Mouse (Mus musculus): ENCODE data around the gene Fbxo31. TPM values are rescaled to one million over a fixed set of nuclear protein-coding genes. Genes with fewer than 3 reads are reported as not detected.
"Not testable (repeated sequence)": the region's sequence is repeated elsewhere in the genome, so short reads cannot be mapped to it uniquely, and the experiment has no call there.

The Fbxo31 gene
- 10 to 100 TPM; 33.6 to 43.8 TPM for total RNA-seq (2021)
- long read RNA-seq, experiment 1, full-length matches to known transcripts: 99 of 143 reads
- long read RNA-seq, experiment 1, partial matches to known transcripts: 16 of 143 reads
- long read RNA-seq, experiment 1, other reads (novel, unspliced or antisense): 28 of 143 reads
- long read RNA-seq, experiment 2, full-length matches to known transcripts: 40 of 54 reads
- long read RNA-seq, experiment 2, partial matches to known transcripts: 2 of 54 reads
- long read RNA-seq, experiment 2, other reads (novel, unspliced or antisense): 12 of 54 reads

GRCm38 (mm10) chr8:121578676-121579451 lies at the start of gene Fbxo31:
TSS of gene Fbxo31 (minus strand) at chr8:121578806.
- peak; percentile 96 for DNase-seq

DNA sequence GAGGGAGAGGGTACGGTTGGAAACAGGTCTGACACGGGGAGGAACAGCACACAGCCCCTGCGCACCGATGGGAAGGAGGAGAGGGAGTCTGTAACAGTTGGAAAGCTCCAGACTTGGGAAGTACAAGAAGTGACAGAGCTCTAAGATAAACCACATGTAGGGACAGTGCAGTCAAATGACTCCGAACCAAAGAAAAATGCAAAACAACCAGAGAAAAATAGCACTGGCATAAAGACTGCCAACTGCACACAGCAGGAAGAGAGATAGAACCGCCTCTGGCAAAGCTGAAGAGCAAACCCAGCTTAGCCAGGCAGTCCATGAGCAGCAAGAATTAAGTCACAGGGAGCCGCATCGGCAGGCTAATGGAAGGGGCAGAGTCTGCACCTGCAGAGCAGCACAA lies 44.4 kb upstream of the Fbxo31 start:
- no peak for DNase-seq

- DNase-seq: no peak
Observed at GRCm38 (mm10) chr8:121621879-121622278, 43.3 kb upstream of the Fbxo31 start.

DNA sequence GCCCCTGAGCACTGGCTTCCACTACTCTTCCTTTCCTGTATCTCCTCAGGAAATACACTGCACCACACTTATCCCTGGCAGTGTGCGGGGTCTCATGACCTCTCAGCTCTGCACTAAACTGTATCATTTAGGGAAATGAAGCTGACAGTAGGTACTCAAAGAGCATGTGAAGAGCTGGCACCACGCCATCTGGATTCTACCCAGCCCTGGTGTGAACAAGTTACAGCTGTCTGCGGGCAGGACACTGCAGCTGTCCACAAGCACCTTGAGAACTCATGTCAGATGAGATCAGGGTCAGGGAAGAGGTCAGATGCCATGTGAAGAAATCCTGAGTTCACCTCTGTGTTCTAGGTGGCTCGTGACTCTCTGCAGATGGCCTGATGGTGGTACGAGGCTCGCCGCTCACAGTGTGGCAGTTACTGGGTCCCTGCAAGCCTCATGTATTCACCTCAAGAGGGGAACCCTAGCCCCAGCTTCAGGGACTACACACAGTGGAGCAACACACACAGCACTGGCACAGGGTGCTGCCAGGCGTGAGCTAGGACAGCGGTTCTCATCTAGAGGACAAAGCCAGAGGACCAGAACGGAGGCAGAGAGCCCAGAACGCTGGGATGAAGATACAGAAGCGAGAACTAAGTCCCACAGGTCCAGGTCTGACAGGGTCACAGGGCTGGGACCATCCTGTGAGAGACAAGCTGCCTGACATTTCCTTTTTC lies 42.4 kb upstream of the Fbxo31 start:
- peak; percentile 65 for DNase-seq

GRCm38 (mm10) chr8:121619401-121619995 lies 40.9 kb upstream of the Fbxo31 start:
- peak; percentile 70 for DNase-seq

GRCm38 (mm10) chr8:121613419-121613818 lies 34.8 kb upstream of the Fbxo31 start:
- DNase-seq: no peak

- no peak for DNase-seq
Observed at GRCm38 (mm10) chr8:121609916-121610315, 31.3 kb upstream of the Fbxo31 start.

GRCm38 (mm10) chr8:121609251-121609650 lies 30.6 kb upstream of the Fbxo31 start:
- DNase-seq: no peak

DNA sequence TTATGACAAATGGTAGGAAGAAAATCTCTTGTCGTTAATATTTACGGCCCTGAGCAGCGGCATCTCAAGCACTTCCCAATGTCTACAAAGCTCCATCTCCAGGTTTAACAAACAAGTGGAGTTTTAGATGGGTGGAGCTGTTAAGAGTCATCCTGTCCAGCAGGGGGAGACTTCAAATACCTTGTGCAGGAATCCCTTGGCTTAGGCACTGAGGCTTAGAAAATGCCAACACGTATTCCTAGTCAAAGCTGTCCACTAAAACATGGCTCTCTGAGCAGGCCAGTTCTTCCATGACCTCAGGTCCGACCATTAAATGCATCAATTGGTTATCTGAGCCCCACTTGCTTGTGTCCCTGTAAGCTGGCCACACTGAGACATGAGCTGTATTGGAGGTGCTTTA lies 29.1 kb upstream of the Fbxo31 start:
- no peak for DNase-seq

DNA sequence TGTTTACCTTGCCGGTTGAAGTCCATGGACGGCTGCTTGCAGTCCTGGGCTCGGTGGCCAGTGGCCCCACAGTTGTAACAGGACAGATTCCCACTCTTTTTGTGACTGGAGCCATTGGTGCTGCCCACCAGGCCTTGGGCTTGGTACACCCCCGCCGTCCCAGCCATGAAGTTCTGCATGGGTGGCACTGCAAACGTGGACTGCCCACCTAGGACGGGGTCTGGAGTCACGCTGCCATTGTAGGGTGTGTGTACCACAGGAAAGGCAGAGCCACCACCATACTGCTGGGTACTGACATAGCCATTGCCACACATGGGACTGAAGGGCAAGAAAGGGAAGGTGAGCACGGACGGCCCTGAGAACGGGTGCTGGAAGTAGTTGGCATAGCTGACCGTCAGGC lies 25.2 kb upstream of the Fbxo31 start:
- DNase-seq: no peak

DNA sequence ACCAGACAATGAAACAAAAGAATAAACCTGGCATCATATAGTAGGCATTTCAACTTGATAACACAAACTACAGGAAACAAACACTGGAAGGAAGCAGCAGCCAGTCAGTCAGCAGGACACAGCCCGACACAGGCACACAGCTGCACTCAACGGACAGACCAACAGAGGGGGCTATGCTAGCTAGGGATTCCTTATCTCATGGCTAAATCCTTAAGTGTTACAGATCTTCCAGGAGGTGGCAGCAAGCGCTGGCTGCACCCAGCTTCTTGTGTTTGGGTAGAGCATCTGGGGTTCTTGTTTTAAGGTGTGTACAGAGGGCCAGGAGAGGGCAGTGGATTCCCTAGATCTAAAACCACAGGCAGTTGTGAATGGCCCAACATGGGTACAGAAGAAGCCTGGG lies 24.3 kb upstream of the Fbxo31 start:
- DNase-seq: peak; percentile 83

- DNase-seq: no peak
Observed at GRCm38 (mm10) chr8:121602411-121602810, 23.8 kb upstream of the Fbxo31 start.

- DNase-seq: no peak
Observed at GRCm38 (mm10) chr8:121599842-121600241, 21.2 kb upstream of the Fbxo31 start.

GRCm38 (mm10) chr8:121598892-121599291 lies 20.3 kb upstream of the Fbxo31 start:
- peak; percentile 91 for DNase-seq

- DNase-seq: no peak
Observed at GRCm38 (mm10) chr8:121598190-121598589, 19.6 kb upstream of the Fbxo31 start.

DNA sequence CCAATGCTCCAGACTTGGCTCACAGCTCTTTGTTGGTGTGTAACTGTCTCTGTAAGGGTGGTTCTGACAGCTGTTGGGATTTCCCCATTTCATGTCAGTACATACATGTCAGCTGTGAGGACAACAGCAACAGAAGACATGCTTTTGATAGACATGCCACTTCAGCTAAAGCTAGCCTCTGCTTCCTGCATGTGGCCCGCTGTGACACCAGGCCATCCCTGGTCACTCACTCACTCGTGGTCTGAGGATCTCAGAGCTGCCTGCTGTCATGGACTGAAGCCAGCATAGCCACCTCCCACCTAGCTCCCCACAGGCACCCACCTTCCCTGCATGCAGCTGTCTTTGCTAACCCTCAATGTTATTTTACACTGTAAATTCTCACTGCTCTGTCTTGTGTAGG lies 18.9 kb upstream of the Fbxo31 start:
- DNase-seq: not testable (repeated sequence)

DNA sequence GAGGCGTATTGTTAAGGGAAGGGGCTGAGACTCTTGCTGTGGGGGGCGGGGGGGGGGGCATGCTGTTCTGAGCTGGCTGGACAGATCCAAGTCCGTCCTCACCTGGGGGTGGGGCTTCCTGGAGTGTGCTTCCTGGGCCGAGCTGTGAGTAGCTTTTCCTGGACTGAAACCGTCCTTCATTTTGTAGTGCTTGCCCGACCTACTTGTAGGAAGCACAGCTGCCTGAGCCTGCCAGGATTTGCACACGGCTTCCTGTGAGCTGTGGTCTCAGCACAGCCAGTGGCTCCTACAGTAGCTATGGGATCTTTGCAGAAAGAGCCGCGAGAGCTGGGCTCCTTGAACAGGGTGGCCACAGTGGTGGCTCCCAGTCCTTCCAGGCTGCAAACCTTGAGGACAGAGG lies 15.4 kb upstream of the Fbxo31 start:
- peak; percentile 38 for DNase-seq

DNA sequence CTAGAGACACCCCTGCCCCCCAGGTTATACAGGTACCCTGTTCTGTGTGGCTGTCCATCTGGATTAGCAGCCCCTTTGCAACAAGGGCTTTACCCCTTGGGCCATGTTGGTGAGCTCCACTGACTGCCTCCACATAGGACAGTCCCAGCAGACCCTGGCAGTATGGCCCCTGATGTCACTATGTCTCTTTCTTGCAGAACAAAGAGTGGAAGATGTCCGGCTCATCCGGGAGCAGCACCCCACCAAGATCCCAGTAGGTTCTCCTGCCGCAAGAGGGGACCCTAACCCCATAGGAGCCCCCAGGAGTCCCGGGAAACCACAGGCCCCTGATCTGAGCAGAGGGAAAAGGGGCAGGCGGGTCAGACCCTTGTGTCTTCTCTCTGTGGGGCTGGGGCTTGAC lies 14.7 kb upstream of the Fbxo31 start:
- DNase-seq: no peak

- no peak for DNase-seq
Observed at GRCm38 (mm10) chr8:121591178-121592066, 12.8 kb upstream of the Fbxo31 start.

DNA sequence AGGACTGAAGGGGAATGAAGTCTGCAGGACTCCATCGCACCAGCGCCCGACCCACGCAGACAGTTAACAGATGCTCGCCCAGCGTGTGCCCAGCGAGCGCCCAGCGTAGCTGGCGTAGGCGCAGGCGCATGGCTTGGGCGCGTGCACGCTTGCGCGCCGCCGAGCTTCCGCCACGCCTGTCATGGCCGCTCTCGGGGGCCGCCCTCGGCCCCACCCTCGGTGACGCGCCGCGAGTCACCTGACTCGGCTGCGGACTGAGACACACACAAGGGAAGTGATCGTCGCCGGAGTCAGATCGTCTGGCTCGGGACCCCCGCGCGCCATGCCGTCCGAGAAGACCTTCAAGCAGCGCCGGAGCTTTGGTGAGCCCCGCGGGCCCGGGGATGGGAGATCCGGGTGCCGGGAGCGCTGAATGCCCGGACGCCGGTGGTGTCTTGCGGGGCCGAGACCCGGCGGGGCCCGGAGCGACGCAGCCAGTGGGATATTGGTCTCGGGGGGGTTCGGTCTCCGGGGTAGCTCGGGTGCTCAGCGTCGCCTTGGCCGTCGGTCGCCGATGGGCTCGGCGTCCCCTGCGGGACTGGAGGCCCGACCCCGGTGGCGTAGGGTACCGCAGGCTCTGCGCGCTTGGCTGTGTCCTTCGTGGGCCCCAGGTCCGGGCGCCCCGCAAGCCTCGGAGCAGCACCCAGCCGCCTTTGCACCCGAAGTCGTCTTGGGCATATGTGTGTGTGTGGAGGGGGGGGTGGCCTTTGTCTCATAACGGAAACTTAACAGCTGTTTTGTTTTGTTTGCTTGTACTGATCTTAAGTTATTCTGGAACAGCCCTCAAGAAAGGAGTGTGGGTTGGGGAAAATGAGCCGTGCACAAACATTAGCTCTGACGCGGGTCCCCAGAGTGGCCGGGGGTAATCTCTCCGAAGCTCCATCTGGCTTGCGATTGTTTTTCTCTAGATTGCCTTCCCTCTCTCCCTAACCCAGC lies 11.9 kb upstream of the Fbxo31 start, which contains the start of gene Map1lc3b:
Gene Map1lc3b (plus strand): TSS at position 159 of the 975 bp plus-strand sequence.
- DNase-seq: peak; percentile 98

Measured in adrenal gland, postnatal 10 days (tissue).